Mouse (Mus musculus) forebrain, embryonic 10.5 days (tissue): ENCODE measurements around the gene Slco1a1. TPM values are rescaled to one million over a fixed set of nuclear protein-coding genes. Genes with fewer than 3 reads are reported as not detected.
"Not testable (repeated sequence)": the region's sequence is repeated elsewhere in the genome, so short reads cannot be mapped to it uniquely, and the experiment has no call there.

ENCODE experiments used
- DNase-seq: peaks from one replicate; pipeline ENCODE4 v3.0.0-alpha.2; 2017; ENCODE audit warnings: low spot score; ENCODE audit errors: extremely low spot score
- H3K27ac ChIP-seq: fragments of 300-500 bp; sonication (generic); 2 replicates; pipeline ENCODE4 v1.5.1; 2016; ENCODE audit warnings: mild to moderate bottlenecking
- H3K27me3 ChIP-seq: fragments of 300-500 bp; sonication (generic); 2 replicates; pipeline ENCODE4 v1.6.1; 2016; ENCODE audit warnings: mild to moderate bottlenecking; ENCODE audit not compliant: poor library complexity, severe bottlenecking
- H3K36me3 ChIP-seq: fragments of 300-500 bp; sonication (generic); replicated peaks from 2 replicates; pipeline ENCODE4 v1.6.1; 2016; ENCODE audit warnings: mild to moderate bottlenecking, moderate library complexity
- H3K4me1 ChIP-seq: fragments of 300-500 bp; sonication (generic); 2 replicates; pipeline ENCODE4 v1.6.1; 2016
- H3K4me3 ChIP-seq: fragments of 300-500 bp; sonication (generic); 2 replicates; pipeline ENCODE4 v1.5.1; 2016; ENCODE audit warnings: mild to moderate bottlenecking, moderate library complexity
- H3K9me3 ChIP-seq: fragments of 300-500 bp; sonication (generic); 2 replicates; pipeline ENCODE4 v1.6.1; 2016; ENCODE audit warnings: mild to moderate bottlenecking, moderate library complexity
- WGBS: fragments of 180-500 bp; shearing (Covaris S2); methylation state at CpG from one replicate; pipeline ENCODE4 v1.1.7; 2016; 5-methylcytosine and 5-hydroxymethylcytosine counted together
- polyA plus RNA-seq: library from polyadenylated mRNA; unstranded; fragments of >200 nt; fragmentation: Nextera tagmentation; extraction: Ambion mirVana; gene quantifications from 2 replicates; pipeline ENCODE4 v1.2.1, GENCODE M21; 2016

Slco1a1 gene
- not detected in 2 replicates for polyA plus RNA-seq

DNA sequence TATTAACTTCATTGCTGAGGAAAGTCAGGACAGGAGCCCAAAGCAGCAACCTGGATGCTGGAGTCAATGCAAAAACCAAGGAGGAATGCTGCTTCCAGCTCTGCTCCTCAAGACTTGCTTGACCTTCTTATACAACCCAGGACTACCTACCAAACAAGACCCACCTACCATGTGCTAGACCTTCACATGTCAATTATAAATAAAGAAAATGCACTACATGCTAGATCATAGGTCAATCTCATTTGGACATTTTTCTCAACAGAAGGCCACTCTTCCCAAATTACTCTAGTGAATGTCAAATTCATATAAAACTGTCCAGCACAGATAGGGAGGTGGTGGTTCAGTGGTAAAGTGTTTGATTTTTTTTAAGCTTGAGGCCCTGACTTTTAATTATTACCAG lies at the start of gene Slco1a1:
Gene Slco1a1 (minus strand): TSS at position 101 of the 400 bp plus-strand sequence.
- no peak within 1 kb of the TSS for H3K4me3 ChIP-seq
- H3K4me1 ChIP-seq = no peaks in the 10 kb centered on the region
- DNase-seq = no peak
- no peaks in the 10 kb centered on the region for H3K36me3 ChIP-seq
- no peak within 1 kb of the TSS for H3K27ac ChIP-seq
- no peaks in the 10 kb centered on the region for H3K27me3 ChIP-seq
- H3K9me3 ChIP-seq = no peaks in the 10 kb centered on the region

DNA sequence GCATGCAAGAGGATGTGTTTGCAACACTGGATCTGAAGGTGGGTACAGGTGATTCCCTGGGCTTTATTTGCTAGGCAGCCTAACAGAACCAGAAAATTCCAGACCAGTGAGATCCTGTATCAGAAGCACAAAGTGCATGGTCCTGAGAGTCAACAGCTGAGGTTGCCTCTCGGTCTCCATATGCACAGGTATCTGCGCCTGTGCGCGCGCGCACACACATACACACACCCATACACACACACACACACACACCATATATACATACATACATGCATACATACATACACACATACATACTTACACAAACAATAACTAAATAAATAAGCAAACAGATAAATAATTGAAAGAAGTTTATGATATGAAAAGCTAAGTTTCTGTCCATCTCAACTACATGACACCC lies 40.0 kb upstream of the Slco1a1 start:
- Histone ChIP-seq H3K4me3 (no peak overlapping the region), H3K9me3 (no peaks in the 10 kb centered on the region), H3K27me3 (no peaks in the 10 kb centered on the region), H3K27ac (no peak overlapping the region), H3K36me3 (no peaks in the 10 kb centered on the region), H3K4me1 (no peaks in the 10 kb centered on the region)
- no peak for DNase-seq
- 93% methylated on average over 6 of the region's 6 CpGs for WGBS

DNA sequence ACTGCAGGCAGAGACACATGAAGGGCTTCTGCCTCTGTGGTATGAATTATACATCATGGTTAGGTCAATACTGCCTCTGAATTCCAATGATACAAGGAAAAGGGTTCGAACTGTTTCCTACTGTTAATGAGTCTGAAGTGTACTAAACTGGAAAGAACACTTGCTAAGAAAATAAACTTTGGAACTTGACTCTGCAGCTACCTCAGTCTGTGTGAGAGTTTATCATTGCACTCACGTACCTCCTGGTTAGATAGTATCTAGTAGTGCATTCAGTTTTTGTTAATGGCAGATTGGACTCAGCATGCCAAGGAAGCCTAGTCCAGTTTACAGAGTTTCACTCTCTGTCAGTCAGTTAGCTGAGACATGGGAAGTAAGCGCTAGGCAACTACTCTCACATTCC lies 37.9 kb upstream of the Slco1a1 start:
- 87% methylated on average over 3 of the region's 3 CpGs for WGBS
- Histone ChIP-seq H3K27ac (no peak overlapping the region), H3K36me3 (no peaks in the 10 kb centered on the region), H3K4me1 (no peaks in the 10 kb centered on the region), H3K27me3 (no peaks in the 10 kb centered on the region), H3K4me3 (no peak overlapping the region), H3K9me3 (no peaks in the 10 kb centered on the region)
- no peak for DNase-seq

DNA sequence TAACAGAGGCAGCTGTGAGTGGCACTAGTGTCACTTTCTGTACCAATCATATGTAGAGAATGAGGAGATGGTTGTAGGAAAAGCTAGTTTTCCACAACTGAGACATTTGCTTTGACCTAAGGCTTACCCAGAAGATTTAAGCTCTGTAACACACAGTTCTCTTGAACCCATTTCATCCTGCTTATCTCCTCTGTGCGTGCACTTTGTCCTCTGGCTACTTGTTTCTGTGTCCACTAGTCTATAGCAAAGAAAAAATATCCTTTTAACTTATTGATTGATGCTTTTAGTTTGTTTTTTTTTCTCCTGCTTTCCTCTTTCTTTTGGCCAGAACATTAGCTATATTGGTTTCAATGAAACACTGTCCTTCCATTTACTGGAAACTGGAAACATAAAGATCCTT lies 15.7 kb upstream of the Slco1a1 start:
- H3K9me3 ChIP-seq = no peaks in the 10 kb centered on the region
- WGBS = 92% methylated on average over 1 of the region's 1 CpGs
- H3K4me3 ChIP-seq = no peak overlapping the region
- DNase-seq = no peak
- H3K27me3 ChIP-seq = no peaks in the 10 kb centered on the region
- no peaks in the 10 kb centered on the region for H3K36me3 ChIP-seq
- no peak overlapping the region for H3K27ac ChIP-seq
- H3K4me1 ChIP-seq = no peaks in the 10 kb centered on the region

DNA sequence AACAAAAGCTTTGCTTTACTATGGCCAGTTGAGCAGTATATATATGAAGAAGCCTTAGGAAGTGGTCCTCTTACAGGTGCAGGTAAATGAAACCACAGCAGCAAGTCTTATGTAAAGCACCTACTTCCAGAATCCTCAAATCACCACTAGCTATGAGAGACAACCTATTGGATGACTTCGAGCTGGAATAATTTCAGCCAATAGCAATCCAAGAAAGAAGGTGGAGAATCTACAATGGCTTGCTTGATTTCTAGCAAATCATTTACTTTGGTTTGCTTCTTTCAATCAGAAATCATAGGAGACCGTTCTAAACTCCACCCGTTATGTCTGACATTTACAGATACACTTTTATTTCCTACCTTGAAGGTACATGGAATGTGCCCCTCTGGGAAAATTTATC lies 15.1 kb upstream of the Slco1a1 start:
- Histone ChIP-seq H3K9me3 (peaks cover 1% of the 10 kb centered on the region; the same call in 1 of the 2 replicates), H3K4me3 (no peak overlapping the region), H3K4me1 (no peaks in the 10 kb centered on the region), H3K27ac (no peak overlapping the region), H3K27me3 (no peaks in the 10 kb centered on the region), H3K36me3 (no peaks in the 10 kb centered on the region)
- no peak for DNase-seq
- WGBS = 89% methylated on average over 3 of the region's 3 CpGs

DNA sequence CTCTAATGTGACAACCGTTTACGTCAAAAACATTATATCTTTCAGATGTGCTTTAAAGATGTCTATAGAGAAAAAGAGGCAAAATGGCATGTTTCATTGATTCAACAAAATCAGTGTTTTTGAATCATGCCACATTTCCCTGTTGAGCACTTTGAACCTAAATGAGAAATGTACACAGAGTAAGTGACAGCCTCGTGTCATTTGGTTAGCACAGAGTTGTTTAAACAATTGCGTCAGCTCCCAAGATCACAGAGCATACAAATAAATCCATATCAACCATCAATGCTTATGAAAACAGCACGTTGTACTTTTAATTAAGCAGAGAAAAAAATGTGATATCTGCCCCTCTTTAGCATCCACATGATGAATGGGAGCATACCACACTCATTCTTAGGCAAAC lies 13.7 kb upstream of the Slco1a1 start:
- DNase-seq = no peak
- H3K4me1 ChIP-seq = no peaks in the 10 kb centered on the region
- WGBS = 84% methylated on average over 5 of the region's 5 CpGs
- H3K36me3 ChIP-seq = no peaks in the 10 kb centered on the region
- H3K27me3 ChIP-seq = no peaks in the 10 kb centered on the region
- H3K4me3 ChIP-seq = no peak overlapping the region
- H3K27ac ChIP-seq = no peak overlapping the region
- H3K9me3 ChIP-seq = peaks cover 3% of the 10 kb centered on the region; the same call in 1 of the 2 replicates

DNA sequence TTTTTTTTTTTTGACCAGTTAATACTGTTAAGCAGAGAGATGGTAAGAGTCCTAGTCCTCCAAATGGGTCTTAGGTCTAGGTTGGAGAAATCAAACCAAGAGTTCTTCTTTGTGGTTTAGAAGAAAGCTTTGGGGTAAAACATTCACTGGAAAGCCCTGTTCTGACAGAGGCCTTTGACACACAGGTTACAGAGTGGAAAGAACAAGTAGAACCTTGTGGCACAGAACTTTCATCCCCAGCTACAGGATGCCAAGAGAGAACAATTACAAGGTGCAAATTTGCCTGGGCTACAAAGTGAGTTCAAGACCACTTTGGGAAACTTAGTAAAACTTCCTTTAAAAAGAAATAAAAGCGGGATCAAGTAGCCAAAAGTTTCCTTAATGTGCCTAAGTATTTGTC lies 6.3 kb downstream of the Slco1a1 start:
- no peaks in the 10 kb centered on the region for H3K27me3 ChIP-seq
- no peaks in the 10 kb centered on the region for H3K9me3 ChIP-seq
- no peaks in the 10 kb centered on the region for H3K4me1 ChIP-seq
- DNase-seq = no peak
- H3K36me3 ChIP-seq = no peaks in the 10 kb centered on the region
- H3K4me3 ChIP-seq = no peak overlapping the region
- no peak overlapping the region for H3K27ac ChIP-seq
- 88% methylated on average over 1 of the region's 1 CpGs for WGBS

DNA sequence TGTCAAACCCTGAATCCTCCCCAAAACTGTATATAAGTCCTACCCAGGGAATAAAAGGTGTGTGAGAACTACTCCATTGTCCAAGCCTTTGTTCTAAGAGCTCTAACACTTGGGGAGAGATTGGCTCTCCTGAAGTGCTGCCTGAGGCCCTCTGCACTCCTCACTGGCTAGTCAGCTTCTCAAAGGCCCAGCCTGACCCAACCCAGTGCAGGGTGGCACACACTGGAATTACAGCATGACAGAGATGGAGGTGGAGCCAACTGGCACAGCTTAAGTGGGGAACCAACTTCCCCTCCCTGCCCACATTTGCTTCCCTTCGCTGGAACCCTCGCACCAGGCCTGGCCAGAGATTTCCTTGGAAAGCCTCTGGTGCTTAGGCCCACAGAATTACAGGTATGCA lies 48.6 kb downstream of the Slco1a1 start:
- Histone ChIP-seq H3K36me3 (no peaks in the 10 kb centered on the region), H3K4me3 (no peak overlapping the region), H3K27me3 (no peaks in the 10 kb centered on the region), H3K9me3 (0 out of 2 replicates have a peak, but pooled peaks cover 3% of the 10 kb centered on the region), H3K27ac (no peak overlapping the region), H3K4me1 (no peaks in the 10 kb centered on the region)
- DNase-seq = no peak
- WGBS = 68% methylated on average over 2 of the region's 2 CpGs

DNA sequence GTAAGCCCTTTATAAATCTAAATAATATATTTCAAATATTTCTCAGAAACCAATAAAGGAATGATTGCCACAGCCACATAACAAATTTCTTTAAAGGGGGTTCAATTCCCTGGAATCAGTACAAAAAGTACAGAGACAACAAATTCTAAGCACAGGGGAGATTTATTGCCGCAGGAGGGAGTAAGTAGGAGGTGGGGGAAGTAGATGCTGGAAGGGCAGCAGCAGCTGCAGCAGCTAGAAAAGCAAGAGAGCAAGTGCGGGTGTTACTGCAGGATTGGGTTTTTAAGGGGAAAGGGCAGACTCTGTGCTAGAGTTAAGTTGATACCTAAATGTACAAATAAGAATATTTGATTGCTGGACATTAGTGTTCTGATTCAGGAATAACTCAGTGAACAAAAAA lies 57.0 kb downstream of the Slco1a1 start:
- Histone ChIP-seq H3K4me3 (no peak overlapping the region), H3K27ac (no peak overlapping the region), H3K36me3 (no peaks in the 10 kb centered on the region), H3K9me3 (no peaks in the 10 kb centered on the region), H3K4me1 (no peaks in the 10 kb centered on the region), H3K27me3 (no peaks in the 10 kb centered on the region)
- no peak for DNase-seq
- 75% methylated on average over 2 of the region's 2 CpGs for WGBS

DNA sequence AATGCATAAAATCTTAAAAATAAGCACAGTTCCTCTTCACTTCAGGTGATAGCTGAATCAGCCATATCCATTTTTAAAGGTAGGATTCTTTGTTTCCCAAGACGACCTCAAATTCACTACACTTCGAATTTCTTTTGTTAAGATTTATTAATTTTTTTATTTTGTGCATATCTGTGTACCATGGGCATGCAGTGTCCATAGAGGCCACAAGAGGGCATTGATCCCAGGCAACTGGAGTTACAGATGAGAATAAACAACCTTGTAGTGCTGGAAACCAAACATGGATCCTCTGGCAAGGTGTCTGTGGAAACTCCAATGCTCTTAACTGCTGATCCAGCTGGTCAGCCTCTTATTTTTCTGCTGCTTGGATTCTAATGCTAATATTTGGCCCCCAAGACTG lies 58.5 kb downstream of the Slco1a1 start:
- Histone ChIP-seq H3K4me3 (no peak overlapping the region), H3K27ac (no peak overlapping the region), H3K4me1 (no peaks in the 10 kb centered on the region), H3K36me3 (no peaks in the 10 kb centered on the region), H3K9me3 (no peaks in the 10 kb centered on the region), H3K27me3 (no peaks in the 10 kb centered on the region)
- WGBS = 58% methylated on average over 2 of the region's 2 CpGs
- DNase-seq = no peak

DNA sequence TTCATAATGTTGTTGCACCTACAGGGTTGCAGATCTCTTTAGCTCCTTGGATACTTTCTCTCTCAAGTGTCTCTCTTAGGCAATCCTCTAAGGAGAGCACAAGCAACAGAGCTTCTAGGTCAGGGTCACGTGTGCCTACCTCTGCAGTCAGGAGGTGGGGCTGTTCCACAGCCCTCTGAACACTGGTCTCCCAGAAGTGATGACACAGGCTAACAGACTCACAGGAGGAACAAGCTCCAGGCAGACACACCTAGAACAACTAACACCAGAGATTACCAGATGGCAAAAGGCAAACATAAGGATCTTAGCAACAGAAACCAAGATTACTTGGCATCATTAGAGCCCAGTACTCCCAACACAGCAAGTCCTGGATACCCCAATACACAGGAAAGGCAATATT lies 64.2 kb downstream of the Slco1a1 start:
- no peak for DNase-seq
- Histone ChIP-seq H3K27me3 (no peaks in the 10 kb centered on the region), H3K9me3 (no peaks in the 10 kb centered on the region), H3K27ac (no peak overlapping the region), H3K4me1 (no peaks in the 10 kb centered on the region), H3K4me3 (no peak overlapping the region), H3K36me3 (no peaks in the 10 kb centered on the region)
- 61% methylated on average over 1 of the region's 1 CpGs for WGBS

DNA sequence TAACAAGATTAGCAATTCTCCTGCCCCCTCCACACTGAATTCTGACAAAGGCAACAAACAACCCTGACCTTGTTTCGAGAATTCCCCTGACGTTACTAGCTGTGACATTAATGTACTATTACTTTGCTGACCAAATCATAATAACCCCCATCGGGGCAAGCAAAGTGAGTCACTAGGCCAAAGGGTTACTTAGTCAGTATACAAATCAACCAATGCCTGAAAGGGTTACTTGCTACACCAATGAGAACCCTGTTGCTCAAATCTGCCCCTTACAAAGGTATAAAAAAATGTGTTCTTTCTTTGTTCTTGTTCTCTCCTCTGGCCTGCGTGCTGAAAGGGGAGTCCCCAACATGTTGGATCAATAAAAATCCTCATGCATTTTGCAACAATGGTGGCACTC lies 71.0 kb downstream of the Slco1a1 start:
- H3K27ac ChIP-seq, H3K9me3 ChIP-seq, DNase-seq, H3K4me1 ChIP-seq, H3K36me3 ChIP-seq, H3K27me3 ChIP-seq, H3K4me3 ChIP-seq: not testable (repeated sequence)
- WGBS = 84% methylated on average over 4 of the region's 4 CpGs

DNA sequence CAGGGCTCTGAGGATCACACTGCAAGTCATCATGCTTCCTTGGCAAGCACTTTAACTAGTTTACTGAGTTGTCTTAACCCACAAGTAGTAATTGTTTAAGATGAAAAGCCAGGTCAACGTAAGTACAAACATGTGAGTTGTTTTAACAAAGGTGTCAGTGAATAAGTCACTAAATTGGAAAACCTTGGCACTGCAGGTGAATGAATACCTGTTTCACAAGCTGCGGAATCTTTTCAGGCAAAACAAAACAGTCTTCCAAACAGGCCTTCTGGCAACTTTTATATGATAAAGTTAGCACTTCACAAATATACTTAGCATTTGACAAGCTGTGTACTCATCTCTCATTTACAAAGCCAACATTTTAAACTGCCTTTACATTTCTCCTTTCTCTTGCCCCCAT lies 75.1 kb downstream of the Slco1a1 start:
- Histone ChIP-seq H3K36me3 (no peaks in the 10 kb centered on the region), H3K4me1 (no peaks in the 10 kb centered on the region), H3K27me3 (no peaks in the 10 kb centered on the region), H3K9me3 (no peaks in the 10 kb centered on the region), H3K27ac (no peak overlapping the region), H3K4me3 (no peak overlapping the region)
- DNase-seq = no peak
- 86% methylated on average over 2 of the region's 2 CpGs for WGBS

DNA sequence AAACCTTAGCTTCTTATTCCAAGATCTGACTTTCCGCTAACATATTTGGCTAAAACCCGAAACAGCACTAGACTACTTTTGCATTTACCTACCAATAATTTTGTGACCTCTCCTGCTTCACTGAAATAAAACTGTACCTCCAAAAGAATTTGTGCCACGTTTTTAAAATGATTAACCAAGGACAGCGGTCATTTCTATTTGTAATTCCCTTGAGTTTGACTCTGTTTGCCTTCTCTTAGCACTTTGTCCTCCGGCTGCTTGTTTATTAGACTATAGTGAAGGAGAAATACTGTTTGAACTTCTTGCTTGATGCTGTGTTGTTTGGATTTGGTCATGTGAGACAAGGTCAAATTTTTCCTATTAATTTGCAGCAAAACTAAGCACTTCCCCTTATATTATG lies 78.0 kb downstream of the Slco1a1 start:
- Histone ChIP-seq H3K4me3 (no peak overlapping the region), H3K27ac (no peak overlapping the region), H3K27me3 (no peaks in the 10 kb centered on the region), H3K4me1 (no peaks in the 10 kb centered on the region), H3K36me3 (no peaks in the 10 kb centered on the region), H3K9me3 (no peaks in the 10 kb centered on the region)
- no peak for DNase-seq
- 87% methylated on average over 5 of the region's 5 CpGs for WGBS
